Mouse (Mus musculus): ENCODE measurements around the gene Rdh19. TPM values are rescaled to one million over a fixed set of nuclear protein-coding genes. Genes with fewer than 3 reads are reported as not detected.

The Rdh19 gene
- total and polyA plus RNA-seq, 2 experiments from 2014 or later = not detected

DNA sequence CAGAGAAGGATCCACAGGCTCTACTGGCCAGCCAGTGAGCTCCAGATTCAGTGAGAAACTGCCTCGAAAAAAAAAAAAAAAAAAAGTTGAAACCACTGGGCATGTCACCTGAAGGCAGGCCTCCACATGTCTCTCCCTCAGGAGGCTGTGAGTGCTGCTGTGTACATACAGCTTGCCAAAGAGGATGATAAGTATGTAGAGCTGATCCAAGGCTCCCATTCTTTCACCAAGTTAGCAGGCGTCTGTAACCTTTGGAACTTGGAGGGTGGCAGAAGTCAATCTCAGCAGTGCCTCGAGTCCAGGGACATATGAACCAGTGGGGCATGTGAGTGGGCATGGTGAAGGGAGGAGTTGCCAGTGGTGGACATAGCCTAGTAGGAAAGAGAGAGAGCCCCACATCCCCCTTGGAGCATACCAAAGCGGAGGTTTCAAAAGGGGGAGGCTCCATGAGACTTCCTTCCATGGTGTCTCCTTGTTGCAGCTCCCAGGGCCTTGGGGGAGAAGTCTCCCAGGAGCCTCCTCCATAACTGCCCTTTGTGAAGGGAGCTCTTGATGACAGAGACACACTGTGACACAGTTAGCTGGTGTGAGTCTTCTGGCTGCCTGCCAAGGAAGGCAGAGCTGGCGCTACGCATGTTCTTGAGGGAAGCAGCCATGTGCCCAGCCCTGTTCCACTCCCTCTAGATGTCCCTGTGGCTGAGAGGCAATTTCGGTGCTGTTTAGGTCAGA, 55.2 kb downstream of the Rdh19 start:
- Histone ChIP-seq H3K4me2 (ENCODE audit: low read depth, low read length) (no peak overlapping the region), H3K27ac (ENCODE audit: low read depth) (no peak overlapping the region), H3K4me1 (ENCODE audit: control insufficient read depth, insufficient read depth) (peaks cover 4% of the 10 kb centered on the region; the same call in 1 of the 2 replicates), H3K4me3 (ENCODE audit: low read depth, low read length) (no peak overlapping the region), H3K27me3 (ENCODE audit: control insufficient read depth, insufficient read depth, low read length) (0 out of 2 replicates have a peak, but pooled peaks cover 3% of the 10 kb centered on the region), H3K9ac (replicated peaks; ENCODE audit: low read depth, low read length) (no peak overlapping the region), H3K9me3 (replicated peaks; ENCODE audit: control insufficient read depth, low read length) (no peaks in the 10 kb centered on the region), H3K36me3 (replicated peaks; ENCODE audit: control insufficient read depth, insufficient read depth, low read length) (no peaks in the 10 kb centered on the region)
- WGBS = 44% methylated on average over 7 of the region's 7 CpGs
- TF ChIP-seq EP300 (IDR thresholded peaks at IDR 0.05; ENCODE audit: low read depth) = no peak
- no peak for TF ChIP-seq CTCF (IDR thresholded peaks at IDR 0.05; ENCODE audit: low read depth)
- ATAC-seq (ENCODE audit: insufficient read depth, low read depth) (no peak), DNase-seq (ENCODE audit: low spot score) (no peak)

- no peak overlapping the region for H3K4me3 ChIP-seq (ENCODE audit: low read depth, low read length)
- H3K27ac ChIP-seq (ENCODE audit: low read depth) = no peak overlapping the region
- no peak for ATAC-seq (ENCODE audit: insufficient read depth, low read depth)
- WGBS = 84% methylated on average over 2 of the region's 2 CpGs
- no peak for DNase-seq (ENCODE audit: low spot score)
- H3K27me3 ChIP-seq (ENCODE audit: control insufficient read depth, insufficient read depth, low read length) = no peaks in the 10 kb centered on the region
- H3K4me1 ChIP-seq (ENCODE audit: control insufficient read depth, insufficient read depth) = peaks cover 4% of the 10 kb centered on the region; the same call in 1 of the 2 replicates
- no peak overlapping the region for H3K4me2 ChIP-seq (ENCODE audit: low read depth, low read length)
- TF ChIP-seq EP300 (IDR thresholded peaks at IDR 0.05; ENCODE audit: low read depth) = no peak
- TF ChIP-seq CTCF (IDR thresholded peaks at IDR 0.05; ENCODE audit: low read depth) = no peak
- no peak overlapping the region for H3K9ac ChIP-seq (replicated peaks; ENCODE audit: low read depth, low read length)
- H3K9me3 ChIP-seq (replicated peaks; ENCODE audit: control insufficient read depth, low read length) = no peaks in the 10 kb centered on the region
- no peaks in the 10 kb centered on the region for H3K36me3 ChIP-seq (replicated peaks; ENCODE audit: control insufficient read depth, insufficient read depth, low read length)
These were observed 56.4 kb downstream of the Rdh19 start for GRCm38 (mm10) chr10:127906138-127906537.

- no peak for ATAC-seq (ENCODE audit: insufficient read depth, low read depth)
- TF ChIP-seq EP300 (IDR thresholded peaks at IDR 0.05; ENCODE audit: low read depth) = no peak
- no peak for TF ChIP-seq CTCF (IDR thresholded peaks at IDR 0.05; ENCODE audit: low read depth)
- no peaks in the 10 kb centered on the region for H3K36me3 ChIP-seq (replicated peaks; ENCODE audit: control insufficient read depth, insufficient read depth, low read length)
These were observed 57.7 kb downstream of the Rdh19 start for GRCm38 (mm10) chr10:127907386-127907951.

More at GRCm38 (mm10) chr10:127907386-127907951, 57.7 kb downstream of the Rdh19 start:
- Histone ChIP-seq H3K4me1 (ENCODE audit: control insufficient read depth, insufficient read depth) (peaks cover 4% of the 10 kb centered on the region; the same call in 1 of the 2 replicates), H3K4me2 (ENCODE audit: low read depth, low read length) (no peak overlapping the region), H3K9ac (replicated peaks; ENCODE audit: low read depth, low read length) (no peak overlapping the region), H3K9me3 (replicated peaks; ENCODE audit: control insufficient read depth, low read length) (no peaks in the 10 kb centered on the region), H3K27me3 (ENCODE audit: control insufficient read depth, insufficient read depth, low read length) (no peaks in the 10 kb centered on the region), H3K27ac (ENCODE audit: low read depth) (no peak overlapping the region), H3K4me3 (ENCODE audit: low read depth, low read length) (no peak overlapping the region)
- DNase-seq (ENCODE audit: low spot score) = no peak

Other genes with a start within 250 kb of the Rdh19 start
- gene Lrp1, start 228.8 kb upstream of the Rdh19 start, total RNA-seq (2014; rRNA removed; ENCODE audit: low replicate concordance) = 37.0 and 65.9 TPM in 2 replicates
- gene Lrp1, start 228.8 kb upstream of the Rdh19 start, polyA plus RNA-seq (2015; fragmentation: Nextera tagmentation; extraction: Ambion mirVana) = 15.4 and 15.7 TPM in 2 replicates
- 38.1 and 42.3 TPM in 2 replicates for gene Stat6, start 206.9 kb upstream of the Rdh19 start, total RNA-seq (2014; rRNA removed; ENCODE audit: low replicate concordance)
- 24.0 and 24.6 TPM in 2 replicates for gene Stat6, start 206.9 kb upstream of the Rdh19 start, polyA plus RNA-seq (2015; fragmentation: Nextera tagmentation; extraction: Ambion mirVana)
- 10.0 and 16.0 TPM in 2 replicates for gene Nemp1, start 183.0 kb upstream of the Rdh19 start, total RNA-seq (2014; rRNA removed; ENCODE audit: low replicate concordance)
- 4.2 and 4.5 TPM in 2 replicates for gene Nemp1, start 183.0 kb upstream of the Rdh19 start, polyA plus RNA-seq (2015; fragmentation: Nextera tagmentation; extraction: Ambion mirVana)
- 15.3 and 17.0 TPM in 2 replicates for gene Nab2, start 181.4 kb upstream of the Rdh19 start, total RNA-seq (2014; rRNA removed; ENCODE audit: low replicate concordance)
- 4.0 and 5.3 TPM in 2 replicates for gene Nab2, start 181.4 kb upstream of the Rdh19 start, polyA plus RNA-seq (2015; fragmentation: Nextera tagmentation; extraction: Ambion mirVana)
- gene Myo1a, start 144.8 kb upstream of the Rdh19 start, total RNA-seq (2014; rRNA removed; ENCODE audit: low replicate concordance) = not detected in 2 replicates
- 0.04 and 0.05 TPM in 2 replicates for gene Myo1a, start 144.8 kb upstream of the Rdh19 start, polyA plus RNA-seq (2015; fragmentation: Nextera tagmentation; extraction: Ambion mirVana)
- not detected in 2 replicates for gene Tac2, start 125.5 kb upstream of the Rdh19 start, total RNA-seq (2014; rRNA removed; ENCODE audit: low replicate concordance)
- gene Tac2, start 125.5 kb upstream of the Rdh19 start, polyA plus RNA-seq (2015; fragmentation: Nextera tagmentation; extraction: Ambion mirVana) = 0.23 and 0.25 TPM in 2 replicates
- gene Zbtb39, start 110.4 kb upstream of the Rdh19 start, total RNA-seq (2014; rRNA removed; ENCODE audit: low replicate concordance) = 5.2 and 5.8 TPM in 2 replicates
- gene Zbtb39, start 110.4 kb upstream of the Rdh19 start, polyA plus RNA-seq (2015; fragmentation: Nextera tagmentation; extraction: Ambion mirVana) = 0.94 and 1.1 TPM in 2 replicates
- 13.6 and 20.6 TPM in 2 replicates for gene Gpr182, start 98.2 kb upstream of the Rdh19 start, total RNA-seq (2014; rRNA removed; ENCODE audit: low replicate concordance)
- gene Gpr182, start 98.2 kb upstream of the Rdh19 start, polyA plus RNA-seq (2015; fragmentation: Nextera tagmentation; extraction: Ambion mirVana) = 9.9 and 11.2 TPM in 2 replicates
- not detected in 2 replicates for gene Rdh1, start 90.2 kb upstream of the Rdh19 start, total RNA-seq (2014; rRNA removed; ENCODE audit: low replicate concordance)
- not detected in 2 replicates for gene Rdh1, start 90.2 kb upstream of the Rdh19 start, polyA plus RNA-seq (2015; fragmentation: Nextera tagmentation; extraction: Ambion mirVana)
- not detected in 2 replicates for gene Rdh16f1, start 90.1 kb upstream of the Rdh19 start, total RNA-seq (2014; rRNA removed; ENCODE audit: low replicate concordance)
- 0.22 TPM in 1 of 2 replicates, not detected in the other for gene Rdh16f1, start 90.1 kb upstream of the Rdh19 start, polyA plus RNA-seq (2015; fragmentation: Nextera tagmentation; extraction: Ambion mirVana)
- gene Rdh9, start 73.5 kb upstream of the Rdh19 start, total RNA-seq (2014; rRNA removed; ENCODE audit: low replicate concordance) = 0.04 and 0.27 TPM in 2 replicates
- gene Rdh9, start 73.5 kb upstream of the Rdh19 start, polyA plus RNA-seq (2015; fragmentation: Nextera tagmentation; extraction: Ambion mirVana) = 0.34 TPM in 1 of 2 replicates, not detected in the other
- not detected in 2 replicates for gene Rdh16, start 48.8 kb upstream of the Rdh19 start, total RNA-seq (2014; rRNA removed; ENCODE audit: low replicate concordance)
- gene Rdh16, start 48.8 kb upstream of the Rdh19 start, polyA plus RNA-seq (2015; fragmentation: Nextera tagmentation; extraction: Ambion mirVana) = not detected in 2 replicates
- gene Rdh16f2, start 16.5 kb downstream of the Rdh19 start, total RNA-seq (2014; rRNA removed; ENCODE audit: low replicate concordance) = not detected in 2 replicates
- gene Rdh16f2, start 16.5 kb downstream of the Rdh19 start, polyA plus RNA-seq (2015; fragmentation: Nextera tagmentation; extraction: Ambion mirVana) = not detected in 2 replicates
- gene Rdh7, start 38.9 kb downstream of the Rdh19 start, total RNA-seq (2014; rRNA removed; ENCODE audit: low replicate concordance) = 0.46 TPM in 1 of 2 replicates, not detected in the other
- not detected in 2 replicates for gene Rdh7, start 38.9 kb downstream of the Rdh19 start, polyA plus RNA-seq (2015; fragmentation: Nextera tagmentation; extraction: Ambion mirVana)
- not detected in 2 replicates for gene Sdr9c7, start 48.6 kb downstream of the Rdh19 start, total RNA-seq (2014; rRNA removed; ENCODE audit: low replicate concordance)
- not detected in 2 replicates for gene Sdr9c7, start 48.6 kb downstream of the Rdh19 start, polyA plus RNA-seq (2015; fragmentation: Nextera tagmentation; extraction: Ambion mirVana)
- not detected in 2 replicates for gene Hsd17b6, start 157.7 kb downstream of the Rdh19 start, total RNA-seq (2014; rRNA removed; ENCODE audit: low replicate concordance)
- gene Hsd17b6, start 157.7 kb downstream of the Rdh19 start, polyA plus RNA-seq (2015; fragmentation: Nextera tagmentation; extraction: Ambion mirVana) = not detected in 2 replicates
- gene Prim1, start 165.2 kb downstream of the Rdh19 start, total RNA-seq (2014; rRNA removed; ENCODE audit: low replicate concordance) = 10.0 and 21.1 TPM in 2 replicates
- gene Prim1, start 165.2 kb downstream of the Rdh19 start, polyA plus RNA-seq (2015; fragmentation: Nextera tagmentation; extraction: Ambion mirVana) = 16.1 and 19.1 TPM in 2 replicates
- gene Naca, start 185.6 kb downstream of the Rdh19 start, total RNA-seq (2014; rRNA removed; ENCODE audit: low replicate concordance) = 307 and 346 TPM in 2 replicates
- gene Naca, start 185.6 kb downstream of the Rdh19 start, polyA plus RNA-seq (2015; fragmentation: Nextera tagmentation; extraction: Ambion mirVana) = 370 and 382 TPM in 2 replicates
- 48.4 and 59.2 TPM in 2 replicates for gene Ptges3, start 209.0 kb downstream of the Rdh19 start, total RNA-seq (2014; rRNA removed; ENCODE audit: low replicate concordance)
- 209 and 211 TPM in 2 replicates for gene Ptges3, start 209.0 kb downstream of the Rdh19 start, polyA plus RNA-seq (2015; fragmentation: Nextera tagmentation; extraction: Ambion mirVana)
- gene Atp5b, start 233.3 kb downstream of the Rdh19 start, total RNA-seq (2014; rRNA removed; ENCODE audit: low replicate concordance) = 19,517 and 23,614 TPM in 2 replicates
- 9,758 and 9,784 TPM in 2 replicates for gene Atp5b, start 233.3 kb downstream of the Rdh19 start, polyA plus RNA-seq (2015; fragmentation: Nextera tagmentation; extraction: Ambion mirVana)
- 15.8 and 16.7 TPM in 2 replicates for gene Baz2a, start 241.6 kb downstream of the Rdh19 start, total RNA-seq (2014; rRNA removed; ENCODE audit: low replicate concordance)
- gene Baz2a, start 241.6 kb downstream of the Rdh19 start, polyA plus RNA-seq (2015; fragmentation: Nextera tagmentation; extraction: Ambion mirVana) = 7.2 and 7.7 TPM in 2 replicates